Mouse (Mus musculus): ENCODE data around the gene Aip.

GRCm38 (mm10) chr19:4075531-4075930, 50.1 kb downstream of the Aip start:
- TF ChIP-seq CTCF (IDR thresholded peaks at IDR 0.05; ENCODE audit: low read depth, low read length) (no peak), GATA1 (IDR thresholded peaks at IDR 0.05; ENCODE audit: borderline replicate concordance, low read length) (no peak), GATA2 (IDR thresholded peaks at IDR 0.05; ENCODE audit: borderline replicate concordance, low read depth, low read length) (no peak), TAL1 (conservative IDR thresholded peaks at IDR 0.05; ENCODE audit: low read depth, low read length) (no peak)
